Mouse (Mus musculus) ES-Bruce4 (cell line): Measurements from ENCODE around the gene Galm. TPM values are rescaled to one million over a fixed set of nuclear protein-coding genes. Genes with fewer than 3 reads are reported as not detected.

Experiments
- H3K27ac ChIP-seq: 2 replicates; pipeline ENCODE4 v1.5.1; 2012; ENCODE audit warnings: low read length, inconsistent platforms; ENCODE audit not compliant: insufficient read depth
- H3K27me3 ChIP-seq: 2 replicates; pipeline ENCODE4 v1.6.1; 2012; ENCODE audit warnings: mild to moderate bottlenecking, low read length, inconsistent platforms; ENCODE audit not compliant: control insufficient read depth, poor library complexity, insufficient read depth, severe bottlenecking
- H3K36me3 ChIP-seq: 2 replicates; pipeline ENCODE4 v1.6.1; 2012; ENCODE audit warnings: inconsistent platforms, mild to moderate bottlenecking, low read length, moderate library complexity; ENCODE audit not compliant: control insufficient read depth, poor library complexity, insufficient read depth, severe bottlenecking
- H3K4me1 ChIP-seq: one replicate; pipeline ENCODE4 v1.8.1; 2011; ENCODE audit warnings: low read length; ENCODE audit not compliant: control insufficient read depth, insufficient read depth
- H3K4me3 ChIP-seq: 2 replicates; pipeline ENCODE4 v1.5.1; 2011; ENCODE audit warnings: low read depth, mild to moderate bottlenecking, low read length
- H3K9ac ChIP-seq: 2 replicates; pipeline ENCODE4 v1.6.1; 2012; ENCODE audit warnings: low read depth, mild to moderate bottlenecking, inconsistent platforms; ENCODE audit not compliant: poor library complexity, severe bottlenecking
- H3K9me3 ChIP-seq: replicated peaks from 2 replicates; pipeline ENCODE4 v1.6.1; 2012; ENCODE audit warnings: mild to moderate bottlenecking, low read length, inconsistent platforms; ENCODE audit not compliant: control insufficient read depth, poor library complexity, insufficient read depth, severe bottlenecking
- CTCF ChIP-seq: IDR thresholded peaks from one replicate; pipeline ENCODE4 v1.8.1; 2011; ENCODE audit warnings: low read depth, low read length
- EP300 ChIP-seq: IDR thresholded peaks from 2 replicates; pipeline ENCODE4 v1.6.1; 2011; ENCODE audit warnings: low read depth, low read length; ENCODE audit not compliant: insufficient read depth
- POLR2A ChIP-seq: IDR thresholded peaks from one replicate; pipeline ENCODE4 v1.8.1; 2011; ENCODE audit warnings: low read length; ENCODE audit not compliant: insufficient read depth
- polyA plus RNA-seq: library from polyadenylated mRNA; stranded (reverse); fragments of >200 nt; gene quantifications from 2 replicates; pipeline ENCODE4 v1.2.4, GENCODE M21; 2011; ENCODE audit warnings: low read depth; ENCODE audit not compliant: missing spikeins, insufficient read depth, insufficient read length

Gene Galm
- polyA plus RNA-seq: 15.1 and 17.5 TPM in 2 replicates

GRCm38 (mm10) chr17:80127331-80128251, at the start of gene Galm:
TSS of gene Galm (plus strand) at chr17:80127471.
- H3K4me1 ChIP-seq: no peaks in the 10 kb centered on the region
- H3K4me3 ChIP-seq: peak within 1 kb of the TSS; percentile 77
- H3K27me3 ChIP-seq: no peaks in the 10 kb centered on the region
- no peak for TF ChIP-seq CTCF
- no peak for TF ChIP-seq EP300
- TF ChIP-seq POLR2A: no peak
- H3K36me3 ChIP-seq: no peaks in the 10 kb centered on the region
- no peak within 1 kb of the TSS for H3K27ac ChIP-seq
- peak within 1 kb of the TSS; percentile 39 for H3K9ac ChIP-seq
- H3K9me3 ChIP-seq: no peaks in the 10 kb centered on the region

DNA sequence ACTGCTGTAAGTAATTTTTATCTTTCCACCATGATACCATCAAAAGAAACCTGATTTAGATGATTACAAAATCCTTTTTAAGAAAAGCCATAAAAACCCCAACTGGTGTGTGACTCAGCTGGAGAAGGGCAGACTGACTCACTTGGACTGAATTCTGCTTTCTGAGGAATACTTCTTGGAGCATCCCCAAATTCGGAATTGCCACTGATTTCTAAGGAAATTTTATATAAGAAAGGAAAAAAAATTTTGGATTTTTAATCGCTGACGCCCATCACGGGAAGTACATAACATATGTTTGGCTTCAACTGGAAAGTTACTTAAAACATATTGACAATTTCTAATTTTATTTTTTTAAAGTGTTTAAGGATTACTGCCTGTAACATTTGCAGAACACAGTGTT, 48.5 kb upstream of the Galm start:
- H3K4me1 ChIP-seq: no peaks in the 10 kb centered on the region
- H3K4me3 ChIP-seq: no peak overlapping the region
- H3K36me3 ChIP-seq: no peaks in the 10 kb centered on the region
- H3K27ac ChIP-seq: no peak overlapping the region
- H3K27me3 ChIP-seq: no peaks in the 10 kb centered on the region
- no peaks in the 10 kb centered on the region for H3K9me3 ChIP-seq
- H3K9ac ChIP-seq: no peak overlapping the region
- no peak for TF ChIP-seq POLR2A
- TF ChIP-seq EP300: no peak
- no peak for TF ChIP-seq CTCF

GRCm38 (mm10) chr17:80083223-80083622, 44.0 kb upstream of the Galm start:
- H3K4me1 ChIP-seq: no peaks in the 10 kb centered on the region
- TF ChIP-seq POLR2A: no peak
- no peak for TF ChIP-seq EP300
- no peak for TF ChIP-seq CTCF
- no peaks in the 10 kb centered on the region for H3K9me3 ChIP-seq
- no peaks in the 10 kb centered on the region for H3K36me3 ChIP-seq
- H3K27ac ChIP-seq: no peak overlapping the region
- no peaks in the 10 kb centered on the region for H3K27me3 ChIP-seq
- H3K9ac ChIP-seq: no peak overlapping the region
- H3K4me3 ChIP-seq: no peak overlapping the region

DNA sequence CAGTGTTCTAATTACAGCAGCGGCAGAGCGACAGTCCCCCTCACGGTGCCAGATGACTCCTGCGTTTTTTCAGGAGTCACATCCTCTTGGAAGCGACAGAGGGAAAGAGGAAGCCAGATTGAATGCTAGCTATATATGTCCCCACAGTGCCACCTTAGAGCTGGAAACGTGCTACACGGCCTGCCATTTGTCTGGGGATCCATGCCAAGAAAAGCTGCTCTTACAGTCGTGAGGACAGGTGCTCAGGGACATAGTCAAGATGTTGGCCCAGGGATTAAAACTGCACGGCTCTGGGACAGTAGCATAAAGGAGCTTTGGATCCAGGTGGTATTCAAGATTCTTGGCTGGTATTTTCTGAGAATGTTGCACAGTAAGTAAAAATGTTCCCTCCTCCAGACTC, 42.8 kb upstream of the Galm start:
- TF ChIP-seq EP300 (no peak), CTCF (no peak), POLR2A (no peak)
- no peak overlapping the region for H3K4me3 ChIP-seq
- no peaks in the 10 kb centered on the region for H3K27me3 ChIP-seq
- H3K36me3 ChIP-seq: no peaks in the 10 kb centered on the region
- H3K27ac ChIP-seq: no peak overlapping the region
- H3K9me3 ChIP-seq: no peaks in the 10 kb centered on the region
- H3K9ac ChIP-seq: no peak overlapping the region
- no peaks in the 10 kb centered on the region for H3K4me1 ChIP-seq

- Histone ChIP-seq H3K9me3 (0 out of 2 replicates have a peak, but pooled peaks cover 3% of the 10 kb centered on the region), H3K36me3 (no peaks in the 10 kb centered on the region), H3K4me3 (no peak overlapping the region), H3K9ac (no peak overlapping the region), H3K4me1 (no peaks in the 10 kb centered on the region), H3K27ac (no peak overlapping the region), H3K27me3 (no peaks in the 10 kb centered on the region)
- TF ChIP-seq POLR2A (no peak), CTCF (no peak), EP300 (no peak)
Observed at GRCm38 (mm10) chr17:80086591-80086990, 40.7 kb upstream of the Galm start.

- no peak overlapping the region for H3K27ac ChIP-seq
- no peaks in the 10 kb centered on the region for H3K36me3 ChIP-seq
- no peak overlapping the region for H3K9ac ChIP-seq
- TF ChIP-seq POLR2A (no peak), CTCF (no peak), EP300 (no peak)
- no peaks in the 10 kb centered on the region for H3K4me1 ChIP-seq
- H3K9me3 ChIP-seq: 0 out of 2 replicates have a peak, but pooled peaks cover 3% of the 10 kb centered on the region
- H3K27me3 ChIP-seq: no peaks in the 10 kb centered on the region
- no peak overlapping the region for H3K4me3 ChIP-seq
Observed at GRCm38 (mm10) chr17:80088168-80088567, 39.1 kb upstream of the Galm start.
